In genomic region chr11:72806556-72806955, GRCm38 (mm10) we compare ENCODE assay signal across 15 mouse cellular contexts. TPM values are rescaled to one million over a fixed set of nuclear protein-coding genes. Genes with fewer than 3 reads are reported as not detected.
DNase-seq lines count a peak whose midpoint lies in the region; TF ChIP-seq lines count a peak whose summit lies in the region.
"Had no signal": no experiment of that assay in that cellular context is flagged by ENCODE, and none has a peak within 500 bp of the region (broad histone marks: within the 10 kb centered on the region; RNA-seq: fewer than 3 reads in every experiment).

No protein-coding gene starts in this region.

- WGBS in heart, adult 2 months: 29% methylated on average over 2 of the region's 2 CpGs

- DNase-seq in heart, postnatal 4 days: peak; percentile 17
- DNase-seq in heart, adult 2 months: no peak
- DNase-seq in cerebellum, adult 9-11 months: peak; percentile 35
- peak; percentile 53 for DNase-seq in layer of hippocampus, adult 11-12 months (ENCODE audit: low spot score)
- DNase-seq in right cerebral cortex, postnatal 25 days: peak; percentile 8
- no peak for DNase-seq in adrenal gland, adult 2 months
- DNase-seq in adrenal gland, postnatal 14 days: no peak
- DNase-seq: gastrocnemius, postnatal 36 days; liver, postnatal 0 days; thymus, adult 2 months had no signal

- H3K79me2 ChIP-seq in heart, adult 2 months (replicated peaks; ENCODE audit: control insufficient read depth, insufficient read depth, low read length): peaks cover 7% of the 10 kb centered on the region

- peaks cover 24% of the 10 kb centered on the region for H3K4me1 ChIP-seq in heart, adult 2 months (ENCODE audit: control insufficient read depth, insufficient read depth, low read length)
- H3K4me1 ChIP-seq: hindbrain, embryonic 15.5 days; neural tube, embryonic 12.5 days had no signal

- no peak for TF ChIP-seq POLR2A in heart, adult 2 months (IDR thresholded peaks at IDR 0.05; ENCODE audit: insufficient read depth, low read depth, low read length)

- no peak overlapping the region for H3K4me3 ChIP-seq in heart, adult 2 months
- H3K4me3 ChIP-seq: forebrain, embryonic 15.5 days; hindbrain, embryonic 15.5 days; limb, embryonic 12.5 days; neural tube, embryonic 12.5 days had no signal

- H3K27me3 ChIP-seq in heart, adult 2 months (ENCODE audit: control insufficient read depth, insufficient read depth, low read length): no peaks in the 10 kb centered on the region
- H3K27me3 ChIP-seq: CH12.LX; forebrain, embryonic 15.5 days; hindbrain, embryonic 15.5 days; limb, embryonic 12.5 days; neural tube, embryonic 12.5 days had no signal

- H3K27ac ChIP-seq in heart, adult 2 months: no peak overlapping the region; the same call in 1 of the 2 replicates
- H3K27ac ChIP-seq: forebrain, embryonic 15.5 days; hindbrain, embryonic 15.5 days; limb, embryonic 12.5 days; neural tube, embryonic 12.5 days had no signal

- TF ChIP-seq EP300 in heart, adult 2 months (IDR thresholded peaks at IDR 0.05; ENCODE audit: insufficient read depth, low read depth, low read length): no peak

- TF ChIP-seq CTCF in heart, adult 2 months (IDR thresholded peaks at IDR 0.05): no peak

- intact Hi-C loops in heart, adult 2 months (cut with DNase I): no loop called here

- peaks cover 23% of the 10 kb centered on the region for H3K36me3 ChIP-seq in heart, adult 2 months (ENCODE audit: control insufficient read depth, insufficient read depth, low read length)
- H3K36me3 ChIP-seq: forebrain, embryonic 15.5 days; hindbrain, embryonic 15.5 days; limb, embryonic 12.5 days; neural tube, embryonic 12.5 days had no signal

- no peak overlapping the region for H3K9ac ChIP-seq in heart, adult 2 months (ENCODE audit: low read depth, low read length)
- H3K9ac ChIP-seq: forebrain, embryonic 15.5 days; hindbrain, embryonic 15.5 days; limb, embryonic 12.5 days; liver, postnatal 0 days; neural tube, embryonic 12.5 days had no signal

RNA-seq across cellular contexts. Expression of gene Zzef1, which starts 10.5 kb away (rescaled TPM):
- 10 to 100 TPM; 28.9 to 29.6 TPM for total RNA-seq in heart, postnatal 4 days (2021)
- total RNA-seq in heart, adult 2 months (2021): 10 to 100 TPM; 17.4 to 17.5 TPM
- 14.1 and 18.6 TPM in 2 replicates for polyA plus RNA-seq in heart, adult 2 months (2012; rRNA removed)
- total RNA-seq in adrenal gland, adult 2 months (2021): 10 to 100 TPM; 31.5 to 32.7 TPM
- polyA plus RNA-seq in adrenal gland, adult 2 months (2012; rRNA removed): 19.5 and 23.6 TPM in 2 replicates
- total RNA-seq in adrenal gland, postnatal 14 days (2021): 32.3 and 38.2 TPM in 2 replicates

RNA-seq across cellular contexts. Expression of gene Cyb5d2, which starts 10.6 kb away (rescaled TPM):
- total RNA-seq in heart, postnatal 4 days (2021): 1 to 10 TPM; 6.7 to 7.3 TPM
- 10 to 100 TPM; 19.6 to 23.1 TPM for total RNA-seq in heart, adult 2 months (2021)
- 10.7 and 16.7 TPM in 2 replicates for polyA plus RNA-seq in heart, adult 2 months (2012; rRNA removed)
- total RNA-seq in adrenal gland, adult 2 months (2021): 10 to 100 TPM; 21.3 to 22.9 TPM
- polyA plus RNA-seq in adrenal gland, adult 2 months (2012; rRNA removed): 7.8 and 8.5 TPM in 2 replicates
- 14.2 and 14.5 TPM in 2 replicates for total RNA-seq in adrenal gland, postnatal 14 days (2021)

Comparison
In these comparisons a context has a peak if more than half of its experiments do, and no peak if none do; other contexts are left out.
1. DNase-seq: peak in heart, postnatal 4 days (single experiment), cerebellum, adult 9-11 months (single experiment), layer of hippocampus, adult 11-12 months (single experiment) and right cerebral cortex, postnatal 25 days (single experiment); none in heart, adult 2 months (0 of 2), adrenal gland, adult 2 months (single experiment) and adrenal gland, postnatal 14 days (single experiment).